Mouse (Mus musculus): ENCODE results near the gene Fgf12. TPM values are rescaled to one million over a fixed set of nuclear protein-coding genes. Genes with fewer than 3 reads are reported as not detected.

Gene Fgf12
- polyA plus RNA-seq, 1 experiment from 2014 or later, result 59.4 TPM

GRCm38 (mm10) chr16:28696851-28697250 is 56.0 kb downstream of the Fgf12 start:
- ATAC-seq (ENCODE audit: low FRiP score), result no peak
- Histone ChIP-seq H3K9ac (no peak overlapping the region), H3K9me3 (ENCODE audit: control insufficient read depth, low read length) (no peaks in the 10 kb centered on the region), H3K4me3 (replicated peaks; ENCODE audit: low read length) (no peak overlapping the region), H3K27me3 (ENCODE audit: control insufficient read depth, insufficient read depth, low read length) (no peaks in the 10 kb centered on the region), H3K36me3 (replicated peaks; ENCODE audit: control insufficient read depth, insufficient read depth) (no peaks in the 10 kb centered on the region), H3K27ac (no peak overlapping the region), H3K4me2 (replicated peaks) (no peak overlapping the region), H3K4me1 (replicated peaks; ENCODE audit: control insufficient read depth, insufficient read depth, low read length) (0 out of 2 replicates have a peak, but pooled peaks cover 4% of the 10 kb centered on the region)
- WGBS, result 85% methylated on average over 3 of the region's 3 CpGs
- no peak for DNase-seq (ENCODE audit: low spot score)

GRCm38 (mm10) chr16:28694113-28694899 is 58.6 kb downstream of the Fgf12 start:
- H3K9ac ChIP-seq, result no peak overlapping the region
- H3K9me3 ChIP-seq (ENCODE audit: control insufficient read depth, low read length), result no peaks in the 10 kb centered on the region
- no peak overlapping the region for H3K4me2 ChIP-seq (replicated peaks)
- no peak for ATAC-seq (ENCODE audit: low FRiP score)
- H3K4me3 ChIP-seq (replicated peaks; ENCODE audit: low read length), result no peak overlapping the region
- 60% methylated on average over 15 of the region's 15 CpGs for WGBS
- H3K27me3 ChIP-seq (ENCODE audit: control insufficient read depth, insufficient read depth, low read length), result no peaks in the 10 kb centered on the region
- peak overlapping the region; percentile 55; the same call in 1 of the 2 replicates for H3K27ac ChIP-seq
- H3K36me3 ChIP-seq (replicated peaks; ENCODE audit: control insufficient read depth, insufficient read depth), result no peaks in the 10 kb centered on the region
- 0 out of 2 replicates have a peak, but pooled peaks cover 4% of the 10 kb centered on the region for H3K4me1 ChIP-seq (replicated peaks; ENCODE audit: control insufficient read depth, insufficient read depth, low read length)
- no peak for DNase-seq (ENCODE audit: low spot score)

GRCm38 (mm10) chr16:28688861-28689385 is 63.9 kb downstream of the Fgf12 start:
- Histone ChIP-seq H3K4me3 (replicated peaks; ENCODE audit: low read length) (no peak overlapping the region), H3K4me2 (replicated peaks) (no peak overlapping the region), H3K4me1 (replicated peaks; ENCODE audit: control insufficient read depth, insufficient read depth, low read length) (0 out of 2 replicates have a peak, but pooled peaks cover under 1% of the 10 kb centered on the region), H3K36me3 (replicated peaks; ENCODE audit: control insufficient read depth, insufficient read depth) (no peaks in the 10 kb centered on the region), H3K27me3 (ENCODE audit: control insufficient read depth, insufficient read depth, low read length) (no peaks in the 10 kb centered on the region), H3K9me3 (ENCODE audit: control insufficient read depth, low read length) (no peaks in the 10 kb centered on the region), H3K9ac (no peak overlapping the region), H3K27ac (no peak overlapping the region)
- ATAC-seq (ENCODE audit: low FRiP score) (no peak), DNase-seq (ENCODE audit: low spot score) (no peak)
- WGBS, result 93% methylated on average over 9 of the region's 9 CpGs

- Histone ChIP-seq H3K27me3 (ENCODE audit: control insufficient read depth, insufficient read depth, low read length) (no peaks in the 10 kb centered on the region), H3K4me2 (replicated peaks) (no peak overlapping the region), H3K9ac (no peak overlapping the region), H3K4me1 (replicated peaks; ENCODE audit: control insufficient read depth, insufficient read depth, low read length) (no peaks in the 10 kb centered on the region), H3K9me3 (ENCODE audit: control insufficient read depth, low read length) (no peaks in the 10 kb centered on the region), H3K4me3 (replicated peaks; ENCODE audit: low read length) (no peak overlapping the region), H3K36me3 (replicated peaks; ENCODE audit: control insufficient read depth, insufficient read depth) (no peaks in the 10 kb centered on the region), H3K27ac (no peak overlapping the region)
- 93% methylated on average over 3 of the region's 3 CpGs for WGBS
- no peak for DNase-seq (ENCODE audit: low spot score)
- no peak for ATAC-seq (ENCODE audit: low FRiP score)
Observed at GRCm38 (mm10) chr16:28681625-28682024, 71.2 kb downstream of the Fgf12 start.

GRCm38 (mm10) chr16:28668815-28669347 is 84.0 kb downstream of the Fgf12 start:
- WGBS, result 77% methylated on average over 5 of the region's 5 CpGs
- no peak overlapping the region for H3K9ac ChIP-seq
- H3K4me1 ChIP-seq (replicated peaks; ENCODE audit: control insufficient read depth, insufficient read depth, low read length), result no peaks in the 10 kb centered on the region
- no peak for DNase-seq (ENCODE audit: low spot score)
- ATAC-seq (ENCODE audit: low FRiP score), result peak; percentile 46; the same call in 1 of the 2 replicates
- no peak overlapping the region for H3K4me3 ChIP-seq (replicated peaks; ENCODE audit: low read length)
- no peak overlapping the region for H3K4me2 ChIP-seq (replicated peaks)
- H3K27me3 ChIP-seq (ENCODE audit: control insufficient read depth, insufficient read depth, low read length), result no peaks in the 10 kb centered on the region
- H3K9me3 ChIP-seq (ENCODE audit: control insufficient read depth, low read length), result no peaks in the 10 kb centered on the region
- no peak overlapping the region for H3K27ac ChIP-seq
- no peaks in the 10 kb centered on the region for H3K36me3 ChIP-seq (replicated peaks; ENCODE audit: control insufficient read depth, insufficient read depth)

GRCm38 (mm10) chr16:28652640-28653039 is 100.2 kb downstream of the Fgf12 start:
- no peaks in the 10 kb centered on the region for H3K36me3 ChIP-seq (replicated peaks; ENCODE audit: control insufficient read depth, insufficient read depth)
- H3K4me2 ChIP-seq (replicated peaks), result no peak overlapping the region
- no peak overlapping the region for H3K4me3 ChIP-seq (replicated peaks; ENCODE audit: low read length)
- H3K27ac ChIP-seq, result no peak overlapping the region
- no peaks in the 10 kb centered on the region for H3K4me1 ChIP-seq (replicated peaks; ENCODE audit: control insufficient read depth, insufficient read depth, low read length)
- no peaks in the 10 kb centered on the region for H3K27me3 ChIP-seq (ENCODE audit: control insufficient read depth, insufficient read depth, low read length)
- no peaks in the 10 kb centered on the region for H3K9me3 ChIP-seq (ENCODE audit: control insufficient read depth, low read length)
- no peak for DNase-seq (ENCODE audit: low spot score)
- no peak overlapping the region for H3K9ac ChIP-seq
- no peak for ATAC-seq (ENCODE audit: low FRiP score)
- WGBS, result 88% methylated on average over 10 of the region's 10 CpGs

- no peak overlapping the region for H3K4me3 ChIP-seq (replicated peaks; ENCODE audit: low read length)
- no peak for DNase-seq (ENCODE audit: low spot score)
- no peak overlapping the region for H3K27ac ChIP-seq
- H3K4me1 ChIP-seq (replicated peaks; ENCODE audit: control insufficient read depth, insufficient read depth, low read length), result no peaks in the 10 kb centered on the region
- H3K36me3 ChIP-seq (replicated peaks; ENCODE audit: control insufficient read depth, insufficient read depth), result no peaks in the 10 kb centered on the region
- no peaks in the 10 kb centered on the region for H3K27me3 ChIP-seq (ENCODE audit: control insufficient read depth, insufficient read depth, low read length)
- no peak overlapping the region for H3K9ac ChIP-seq
- ATAC-seq (ENCODE audit: low FRiP score), result no peak
- 60% methylated on average over 3 of the region's 3 CpGs for WGBS
- H3K4me2 ChIP-seq (replicated peaks), result no peak overlapping the region
- H3K9me3 ChIP-seq (ENCODE audit: control insufficient read depth, low read length), result no peaks in the 10 kb centered on the region
Observed at GRCm38 (mm10) chr16:28650589-28650988, 102.3 kb downstream of the Fgf12 start.

GRCm38 (mm10) chr16:28645030-28645429 is 107.8 kb downstream of the Fgf12 start:
- 94% methylated on average over 3 of the region's 3 CpGs for WGBS
- no peak overlapping the region for H3K4me3 ChIP-seq (replicated peaks; ENCODE audit: low read length)
- no peak overlapping the region for H3K4me2 ChIP-seq (replicated peaks)
- H3K4me1 ChIP-seq (replicated peaks; ENCODE audit: control insufficient read depth, insufficient read depth, low read length), result no peaks in the 10 kb centered on the region
- no peak overlapping the region for H3K27ac ChIP-seq
- no peaks in the 10 kb centered on the region for H3K27me3 ChIP-seq (ENCODE audit: control insufficient read depth, insufficient read depth, low read length)
- no peak overlapping the region for H3K9ac ChIP-seq
- no peaks in the 10 kb centered on the region for H3K9me3 ChIP-seq (ENCODE audit: control insufficient read depth, low read length)
- DNase-seq (ENCODE audit: low spot score) (no peak), ATAC-seq (ENCODE audit: low FRiP score) (no peak)
- no peaks in the 10 kb centered on the region for H3K36me3 ChIP-seq (replicated peaks; ENCODE audit: control insufficient read depth, insufficient read depth)

GRCm38 (mm10) chr16:28631721-28632120 is 121.1 kb downstream of the Fgf12 start:
- Histone ChIP-seq H3K27ac (no peak overlapping the region), H3K9ac (no peak overlapping the region), H3K36me3 (replicated peaks; ENCODE audit: control insufficient read depth, insufficient read depth) (no peaks in the 10 kb centered on the region), H3K9me3 (ENCODE audit: control insufficient read depth, low read length) (no peaks in the 10 kb centered on the region), H3K4me3 (replicated peaks; ENCODE audit: low read length) (no peak overlapping the region), H3K27me3 (ENCODE audit: control insufficient read depth, insufficient read depth, low read length) (no peaks in the 10 kb centered on the region), H3K4me1 (replicated peaks; ENCODE audit: control insufficient read depth, insufficient read depth, low read length) (no peaks in the 10 kb centered on the region), H3K4me2 (replicated peaks) (no peak overlapping the region)
- ATAC-seq (ENCODE audit: low FRiP score) (no peak), DNase-seq (ENCODE audit: low spot score) (no peak)
- 86% methylated on average over 5 of the region's 5 CpGs for whole genome bisulfite sequencing
